Mouse (Mus musculus) urinary bladder, postnatal 36 days (tissue): Measurements from ENCODE around the gene A930004D18Rik.
"Not testable (repeated sequence)": the region's sequence is repeated elsewhere in the genome, so short reads cannot be mapped to it uniquely, and the experiment has no call there.

Experiments
- DNase-seq, 2 experiments: peaks; one replicate each; pipeline ENCODE4 v3.0.0; 2022; ENCODE audit warnings: low spot score in 2 of 2, mixed read lengths in 1 of 2

A930004D18Rik gene

GRCm38 (mm10) chr2:18011226-18011625 is 26.3 kb downstream of the A930004D18Rik start:
- DNase-seq = no peak

DNA sequence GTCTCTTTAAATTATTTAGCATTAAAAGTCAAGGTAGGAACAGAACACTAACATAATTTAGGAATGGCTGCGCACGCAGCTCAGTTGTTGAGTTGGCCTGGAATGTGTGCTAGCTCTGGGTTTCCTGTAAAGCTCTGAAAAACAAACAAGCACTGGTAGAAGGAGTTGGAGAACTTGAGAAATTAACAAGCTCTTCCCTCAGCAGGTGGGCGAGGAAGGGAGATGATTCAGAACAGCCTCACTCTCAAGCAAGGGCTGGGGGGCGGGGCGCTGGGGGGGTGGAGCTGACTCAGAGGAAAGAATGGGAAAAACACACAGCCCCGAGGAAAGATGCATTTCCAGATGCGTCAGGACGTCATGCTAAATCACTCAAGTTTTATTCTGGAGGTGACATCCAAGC is 32.4 kb downstream of the A930004D18Rik start:
- DNase-seq = no peak

- no peak for DNase-seq
Measured at GRCm38 (mm10) chr2:18004286-18004685, 33.3 kb downstream of the A930004D18Rik start.

GRCm38 (mm10) chr2:18002306-18002705 is 35.2 kb downstream of the A930004D18Rik start:
- no peak for DNase-seq

- no peak for DNase-seq
Measured at GRCm38 (mm10) chr2:17996858-17997257, 40.7 kb downstream of the A930004D18Rik start, which contains the start of gene H2al2a. Gene H2al2a, minus strand, starts transcription at chr2:17996958.

DNA sequence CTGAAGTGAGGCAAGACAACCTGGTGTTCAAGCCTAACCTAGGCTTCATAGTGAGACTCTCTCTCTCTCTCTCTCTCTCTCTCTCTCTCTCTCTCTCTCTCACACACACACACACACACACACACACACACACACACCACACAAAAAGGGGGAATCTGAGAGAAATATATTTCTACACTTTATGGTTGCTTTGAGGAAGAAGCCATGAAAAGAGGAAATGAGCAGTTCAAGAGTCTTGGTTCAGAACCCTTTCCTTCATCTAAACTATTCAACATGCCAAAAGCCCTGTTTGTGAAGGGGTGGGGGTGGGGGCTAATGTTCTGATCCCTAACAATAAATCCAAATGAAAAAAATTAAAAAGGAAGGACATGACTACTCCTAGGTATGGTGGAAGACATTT is 48.0 kb downstream of the A930004D18Rik start:
- DNase-seq = no peak

- no peak for DNase-seq
Measured at GRCm38 (mm10) chr2:17989115-17989514, 48.4 kb downstream of the A930004D18Rik start.

DNA sequence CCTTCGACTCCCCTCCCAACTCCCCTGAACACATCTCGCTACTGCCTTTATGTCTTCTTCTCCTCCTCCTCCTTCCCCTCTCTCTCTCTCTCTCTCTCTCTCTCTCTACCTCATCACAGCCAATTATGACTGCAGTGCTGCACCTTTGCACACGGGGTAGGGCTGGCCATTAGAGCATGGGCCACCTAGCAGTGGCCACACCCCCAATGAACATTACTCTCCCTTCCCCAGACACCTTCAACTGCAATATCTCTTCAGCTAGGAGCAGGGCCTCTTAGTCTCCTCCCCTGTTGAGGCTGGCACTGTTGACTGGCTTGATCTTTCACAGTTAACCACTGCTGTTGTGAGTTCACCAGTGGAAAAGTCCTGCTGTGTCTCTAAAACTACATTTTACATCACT is 50.8 kb downstream of the A930004D18Rik start:
- DNase-seq = no peak

DNA sequence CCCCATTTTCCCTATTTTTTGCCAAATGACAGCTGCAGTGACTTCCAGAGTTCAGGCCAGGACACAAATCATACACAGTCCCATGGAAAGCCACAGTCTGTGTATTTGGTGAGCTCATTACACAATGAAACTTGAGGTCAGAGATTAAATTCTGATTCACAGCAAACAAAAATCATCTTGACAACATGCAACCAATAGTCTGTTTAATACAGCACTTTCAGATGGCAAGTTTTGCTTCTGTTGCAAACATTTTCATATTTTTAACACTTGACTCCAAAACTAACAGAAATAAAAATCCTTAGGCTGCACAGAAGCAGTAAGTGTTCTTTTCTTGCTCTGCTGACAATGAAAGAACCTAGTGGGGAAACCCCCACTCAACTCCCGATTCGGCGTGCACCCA is 52.8 kb downstream of the A930004D18Rik start:
- no peak for DNase-seq

DNA sequence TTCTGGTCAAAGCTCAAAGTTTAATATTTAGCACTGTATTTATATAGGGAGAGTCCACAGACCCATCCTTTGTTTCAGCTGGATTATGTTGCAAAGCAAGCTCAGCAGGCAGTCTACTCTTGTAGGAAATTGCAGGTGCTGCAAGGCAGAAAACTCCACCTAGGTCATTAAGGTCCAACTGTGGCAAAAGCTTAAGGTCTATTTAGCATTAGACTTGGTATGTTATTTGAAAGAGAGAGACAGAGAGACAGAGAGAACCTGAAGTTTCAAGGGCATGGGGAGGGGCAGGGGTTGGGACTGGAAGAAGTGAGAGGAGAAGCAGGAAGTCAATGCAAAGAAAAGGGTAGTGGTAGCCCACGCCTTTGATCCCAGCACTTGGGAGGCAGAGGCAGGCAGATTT is 54.8 kb downstream of the A930004D18Rik start:
- DNase-seq = no peak

GRCm38 (mm10) chr2:17978706-17979105 is 58.8 kb downstream of the A930004D18Rik start:
- DNase-seq = no peak

DNA sequence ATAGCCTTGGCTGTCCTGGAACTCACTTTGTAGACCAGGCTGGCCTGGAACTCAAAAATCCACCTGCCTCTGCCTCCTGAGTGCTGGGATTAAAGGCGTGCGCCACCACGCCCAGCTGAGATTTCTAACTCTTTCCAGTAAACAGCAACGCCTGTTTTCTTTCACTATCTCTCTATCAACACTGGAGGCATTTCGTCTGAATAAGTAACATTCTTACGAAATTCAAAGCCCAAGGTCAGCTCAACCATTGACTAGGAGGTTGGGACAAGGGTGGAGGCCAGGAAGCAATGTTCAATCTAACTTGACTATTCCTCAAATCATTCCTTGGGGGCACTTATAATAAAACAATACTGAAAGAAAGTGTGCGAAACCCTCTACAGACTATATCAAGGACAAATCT is 59.3 kb downstream of the A930004D18Rik start:
- DNase-seq = not testable (repeated sequence)

DNA sequence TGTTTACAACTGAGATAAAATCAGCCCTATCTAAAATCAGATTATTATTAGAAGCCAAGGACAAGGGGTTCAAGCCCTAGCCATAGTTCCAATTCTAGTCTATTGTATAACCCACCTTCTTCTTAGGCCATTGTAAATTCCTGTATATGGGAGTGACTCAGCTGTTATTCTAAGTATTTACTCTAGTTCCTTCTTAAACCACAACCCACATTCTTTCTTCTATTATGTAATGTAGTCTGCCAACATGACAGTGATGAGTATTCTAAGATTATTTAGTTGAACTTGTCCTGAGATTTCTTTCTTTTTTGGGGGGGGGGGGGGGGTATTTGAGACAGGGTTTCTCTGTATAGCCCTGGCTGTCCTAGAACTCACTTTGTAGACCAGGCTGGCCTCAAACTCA is 59.9 kb downstream of the A930004D18Rik start:
- not testable (repeated sequence) for DNase-seq

- no peak for DNase-seq
Measured at GRCm38 (mm10) chr2:17975601-17976327, 61.8 kb downstream of the A930004D18Rik start.
